Mouse (Mus musculus) heart, embryonic 16.5 days (tissue): ENCODE data around the gene Mgat4d. TPM values are rescaled to one million over a fixed set of nuclear protein-coding genes. Genes with fewer than 3 reads are reported as not detected.

Source experiments
- ATAC-seq: fragments of 200-750 bp; cut with Nextera tagmentation; replicated peaks from 2 replicates; pipeline ENCODE4 v1.8.0; 2017; ENCODE audit warnings: moderate number of reproducible peaks; ENCODE audit not compliant: insufficient read depth, low FRiP score; ENCODE audit errors: extremely low read depth
- H3K27ac ChIP-seq: fragments of 300-500 bp; sonication (generic); 2 replicates; pipeline ENCODE4 v1.5.1; 2014; ENCODE audit warnings: mild to moderate bottlenecking, low read length, control low read depth, moderate library complexity
- H3K27me3 ChIP-seq: fragments of 300-500 bp; sonication (generic); 2 replicates; pipeline ENCODE4 v1.6.1; 2014; ENCODE audit warnings: low read length, mixed read lengths; ENCODE audit not compliant: control insufficient read depth, insufficient read depth
- H3K36me3 ChIP-seq: fragments of 300-500 bp; sonication (generic); 2 replicates; pipeline ENCODE4 v1.6.1; 2014; ENCODE audit not compliant: control insufficient read depth, insufficient read depth
- H3K4me1 ChIP-seq: fragments of 300-500 bp; sonication (generic); 2 replicates; pipeline ENCODE4 v1.6.1; 2014; ENCODE audit warnings: low read length, mixed read lengths; ENCODE audit not compliant: control insufficient read depth, insufficient read depth
- H3K4me2 ChIP-seq: fragments of 300-500 bp; sonication (generic); 2 replicates; pipeline ENCODE4 v1.6.1; 2014; ENCODE audit warnings: low read depth, mild to moderate bottlenecking, control low read depth, low read length
- H3K4me3 ChIP-seq: fragments of 300-500 bp; sonication (generic); 2 replicates; pipeline ENCODE4 v1.5.1; 2014; ENCODE audit warnings: mild to moderate bottlenecking, control low read depth, low read length
- H3K9ac ChIP-seq: fragments of 300-500 bp; sonication (generic); 2 replicates; pipeline ENCODE4 v1.6.1; 2014; ENCODE audit warnings: low read length, control low read depth
- H3K9me3 ChIP-seq: fragments of 300-500 bp; sonication (generic); replicated peaks from 2 replicates; pipeline ENCODE4 v1.6.1; 2016; ENCODE audit warnings: low read length; ENCODE audit not compliant: control insufficient read depth
- WGBS: fragments of 180-500 bp; shearing (Covaris S2); extraction: QIAGEN DNeasy Blood & Tissue Kit; methylation state at CpG from one replicate; pipeline ENCODE4 v1.1.7; 2014; 5-methylcytosine and 5-hydroxymethylcytosine counted together
- polyA plus RNA-seq: library from polyadenylated mRNA; unstranded; fragments of >200 nt; fragmentation: Nextera tagmentation; extraction: Ambion mirVana; gene quantifications from 2 replicates; pipeline ENCODE4 v1.2.1, GENCODE M21; 2015

Mgat4d gene
- polyA plus RNA-seq, 1 experiment from 2014 or later, result not detected

- WGBS, result 85% methylated on average over 5 of the region's 5 CpGs
- H3K36me3 ChIP-seq, result 0 out of 2 replicates have a peak, but pooled peaks cover 2% of the 10 kb centered on the region
Observed at GRCm38 (mm10) chr8:83327889-83328288, 20.4 kb upstream of the Mgat4d start.

DNA sequence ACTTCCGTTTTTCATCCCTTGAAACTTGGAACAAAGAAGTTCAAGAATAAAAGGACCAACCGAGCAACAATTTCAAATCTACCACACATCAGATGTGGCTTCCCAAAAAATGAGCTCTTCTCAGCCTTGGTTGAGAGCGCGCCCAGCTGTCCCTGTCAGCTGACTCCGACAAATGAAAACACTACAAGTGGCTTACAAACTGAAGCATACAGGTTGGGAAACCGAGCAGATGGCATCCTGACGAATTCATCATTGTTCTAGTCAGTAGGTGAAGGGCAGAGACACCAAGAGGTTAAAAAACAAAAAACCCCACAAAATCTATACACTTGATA lies 16.7 kb upstream of the Mgat4d start:
- ATAC-seq, result no peak
- Histone ChIP-seq H3K36me3 (no peaks in the 10 kb centered on the region), H3K27ac (no peak overlapping the region), H3K4me2 (peak overlapping the region; percentile 87), H3K9ac (peak overlapping the region; percentile 78), H3K9me3 (no peaks in the 10 kb centered on the region), H3K27me3 (0 out of 2 replicates have a peak, but pooled peaks cover 3% of the 10 kb centered on the region), H3K4me3 (peak overlapping the region; percentile 76), H3K4me1 (0 out of 2 replicates have a peak, but pooled peaks cover 2% of the 10 kb centered on the region)
- 8% methylated on average over 7 of the region's 7 CpGs for WGBS

More at GRCm38 (mm10) chr8:83327889-83328288, 20.4 kb upstream of the Mgat4d start:
- Histone ChIP-seq H3K9me3 (no peaks in the 10 kb centered on the region), H3K4me3 (no peak overlapping the region), H3K4me1 (0 out of 2 replicates have a peak, but pooled peaks cover under 1% of the 10 kb centered on the region), H3K27me3 (no peaks in the 10 kb centered on the region), H3K9ac (no peak overlapping the region), H3K4me2 (no peak overlapping the region), H3K27ac (no peak overlapping the region)
- ATAC-seq, result no peak

DNA sequence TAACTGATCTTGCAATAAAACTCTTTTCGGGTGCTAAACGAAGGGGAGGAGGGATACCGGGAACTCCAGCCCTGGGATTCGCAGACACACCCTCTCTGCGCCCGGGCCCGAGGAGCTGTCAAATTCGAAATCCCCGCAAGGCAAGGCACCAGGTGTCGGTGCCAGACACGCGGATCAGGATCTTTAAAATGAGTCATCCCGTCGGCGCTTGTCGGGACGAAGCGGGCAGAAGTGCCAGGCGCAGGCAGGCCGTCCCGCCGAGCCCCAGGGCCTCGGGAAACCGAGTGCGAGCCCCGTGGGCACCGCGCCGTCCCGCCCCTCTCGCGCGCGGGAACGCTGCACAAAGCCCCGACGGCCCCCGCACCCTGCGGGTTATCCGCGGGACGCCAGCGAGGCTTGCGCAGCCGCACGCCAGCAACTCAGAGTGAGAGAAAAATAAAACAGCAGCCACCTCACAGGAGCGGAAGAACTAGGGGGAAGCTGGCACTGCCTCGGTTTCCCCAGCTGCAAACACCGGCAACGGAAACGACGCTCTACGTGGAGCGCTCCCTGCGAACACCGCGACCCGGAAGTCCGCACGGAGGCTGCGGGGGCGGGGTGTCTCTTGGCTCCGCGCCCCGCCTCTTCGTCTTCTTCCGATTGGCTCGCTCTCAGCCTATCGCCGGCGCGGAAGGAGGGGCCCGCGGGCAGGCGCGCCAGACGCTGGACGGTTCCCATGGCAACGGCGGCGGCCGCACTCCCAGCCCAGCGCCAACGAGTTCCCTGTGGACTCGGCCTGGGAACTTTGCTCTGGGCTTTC lies 16.2 kb upstream of the Mgat4d start, which contains the start of gene Elmod2:
Gene Elmod2 (minus strand): TSS at position 588 of the 799 bp plus-strand sequence.
- Histone ChIP-seq H3K4me2 (peak within 1 kb of the TSS; percentile 87), H3K9ac (peak within 1 kb of the TSS; percentile 78), H3K4me1 (0 out of 2 replicates have a peak, but pooled peaks cover 2% of the 10 kb centered on the region), H3K9me3 (no peaks in the 10 kb centered on the region), H3K27me3 (0 out of 2 replicates have a peak, but pooled peaks cover 3% of the 10 kb centered on the region), H3K4me3 (peak within 1 kb of the TSS; percentile 76), H3K36me3 (no peaks in the 10 kb centered on the region), H3K27ac (peak within 1 kb of the TSS; percentile 43; the same call in 1 of the 2 replicates)
- ATAC-seq, result peak; percentile 99
- WGBS, result under 1% methylated on average over 85 of the region's 85 CpGs

DNA sequence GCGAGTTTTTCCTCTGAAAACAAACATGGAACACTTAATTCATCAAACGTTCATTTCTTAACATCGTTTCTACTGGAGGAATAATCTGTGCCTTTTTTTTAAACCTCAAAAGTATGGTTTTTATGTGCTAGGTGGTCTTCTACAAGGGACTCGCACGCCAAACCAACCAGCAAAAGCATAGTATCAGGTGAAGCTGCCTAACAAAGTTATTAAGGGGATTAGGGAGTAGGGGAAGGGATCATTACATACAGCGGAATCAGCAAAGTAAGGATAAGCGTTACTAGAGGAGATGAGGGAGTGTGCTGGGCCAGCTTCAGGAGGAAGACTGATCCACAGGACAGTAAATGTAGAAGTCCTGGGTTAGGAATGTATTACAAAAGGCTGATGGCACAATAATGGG lies 15.4 kb upstream of the Mgat4d start:
- Histone ChIP-seq H3K4me3 (peak overlapping the region; percentile 76), H3K9me3 (no peaks in the 10 kb centered on the region), H3K4me2 (peak overlapping the region; percentile 87), H3K27me3 (0 out of 2 replicates have a peak, but pooled peaks cover 3% of the 10 kb centered on the region), H3K27ac (no peak overlapping the region), H3K36me3 (no peaks in the 10 kb centered on the region), H3K4me1 (0 out of 2 replicates have a peak, but pooled peaks cover 2% of the 10 kb centered on the region), H3K9ac (peak overlapping the region; percentile 44)
- WGBS, result 9% methylated on average over 7 of the region's 7 CpGs
- no peak for ATAC-seq

GRCm38 (mm10) chr8:83342076-83342475 lies 6.2 kb upstream of the Mgat4d start:
- H3K27me3 ChIP-seq, result no peaks in the 10 kb centered on the region; the same call in 1 of the 2 replicates
- no peak for ATAC-seq
- H3K36me3 ChIP-seq, result no peaks in the 10 kb centered on the region
- H3K9me3 ChIP-seq, result peaks cover 2% of the 10 kb centered on the region; the same call in 1 of the 2 replicates
- H3K9ac ChIP-seq, result no peak overlapping the region
- no peak overlapping the region for H3K4me2 ChIP-seq
- no peaks in the 10 kb centered on the region for H3K4me1 ChIP-seq
- WGBS, result 79% methylated on average over 3 of the region's 3 CpGs
- H3K4me3 ChIP-seq, result no peak overlapping the region
- H3K27ac ChIP-seq, result no peak overlapping the region

DNA sequence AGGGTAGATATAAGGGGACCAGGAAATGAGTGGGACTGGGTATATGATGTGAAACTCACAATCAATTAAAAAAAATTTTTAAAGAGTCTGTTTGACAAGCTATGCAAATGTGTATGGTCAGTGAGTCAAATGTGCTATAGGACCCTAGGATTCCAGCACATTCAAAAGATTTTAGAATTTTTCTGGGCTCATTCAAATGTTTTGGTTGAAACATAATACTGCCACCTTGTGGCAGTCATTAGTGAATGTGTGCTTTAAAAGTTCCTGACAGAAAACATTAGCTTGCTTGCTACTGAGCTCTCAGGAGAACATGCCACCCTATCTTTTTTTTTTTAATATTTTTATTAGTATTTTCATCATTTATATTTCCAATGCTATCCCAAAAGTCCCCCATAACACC lies 5.6 kb upstream of the Mgat4d start:
- Histone ChIP-seq H3K4me3 (no peak overlapping the region), H3K27ac (no peak overlapping the region), H3K4me2 (no peak overlapping the region), H3K27me3 (peaks cover 5% of the 10 kb centered on the region; the same call in 1 of the 2 replicates), H3K9me3 (peaks cover 2% of the 10 kb centered on the region; the same call in 1 of the 2 replicates), H3K36me3 (no peaks in the 10 kb centered on the region), H3K4me1 (no peaks in the 10 kb centered on the region), H3K9ac (no peak overlapping the region)
- no peak for ATAC-seq

GRCm38 (mm10) chr8:83351315-83351714 lies 3.0 kb downstream of the Mgat4d start:
- H3K9ac ChIP-seq, result no peak overlapping the region
- H3K4me1 ChIP-seq, result no peaks in the 10 kb centered on the region
- H3K36me3 ChIP-seq, result no peaks in the 10 kb centered on the region
- peaks cover 6% of the 10 kb centered on the region; the same call in 1 of the 2 replicates for H3K27me3 ChIP-seq
- H3K9me3 ChIP-seq, result no peaks in the 10 kb centered on the region
- H3K4me2 ChIP-seq, result no peak overlapping the region
- no peak for ATAC-seq
- 87% methylated on average over 2 of the region's 2 CpGs for WGBS
- no peak overlapping the region for H3K27ac ChIP-seq
- no peak overlapping the region for H3K4me3 ChIP-seq

DNA sequence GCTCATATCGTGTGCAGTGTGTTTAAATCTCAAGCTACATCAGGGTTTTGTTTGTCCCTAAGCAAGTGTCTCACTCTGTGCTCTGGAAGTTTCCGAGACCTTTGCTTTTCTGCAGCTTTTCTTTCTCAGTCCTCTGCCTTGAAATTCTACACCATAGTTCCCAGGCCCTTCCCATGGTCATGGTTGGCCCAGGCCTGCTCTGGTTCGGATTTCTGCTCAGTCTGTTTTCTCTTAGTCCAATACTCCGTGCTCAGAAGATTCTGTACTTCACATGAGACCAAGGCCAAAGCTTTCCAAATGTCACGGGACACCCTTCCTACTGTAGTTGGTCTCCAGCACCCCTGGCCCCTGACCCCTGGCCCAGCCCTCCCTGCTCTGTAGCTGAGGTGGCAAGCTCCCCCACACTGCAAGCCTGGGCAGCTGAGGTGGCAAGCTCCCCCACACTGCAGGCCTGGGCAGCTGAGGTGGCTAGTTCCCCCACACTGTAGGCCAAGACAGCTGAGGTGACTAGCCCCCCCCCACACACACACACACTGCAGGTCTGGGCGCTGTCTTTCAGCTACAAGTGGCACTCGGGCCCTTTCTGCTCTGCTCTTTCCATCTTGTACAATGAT lies 15.0 kb downstream of the Mgat4d start:
- H3K4me1 ChIP-seq, result no peaks in the 10 kb centered on the region
- H3K27ac ChIP-seq, result no peak overlapping the region
- H3K9ac ChIP-seq, result no peak overlapping the region
- no peaks in the 10 kb centered on the region for H3K27me3 ChIP-seq
- no peaks in the 10 kb centered on the region for H3K36me3 ChIP-seq
- ATAC-seq, result no peak
- H3K4me3 ChIP-seq, result no peak overlapping the region
- WGBS, result 67% methylated on average over 7 of the region's 7 CpGs
- no peak overlapping the region for H3K4me2 ChIP-seq
- H3K9me3 ChIP-seq, result no peaks in the 10 kb centered on the region

- Histone ChIP-seq H3K4me1 (no peaks in the 10 kb centered on the region), H3K4me2 (no peak overlapping the region), H3K36me3 (no peaks in the 10 kb centered on the region), H3K27me3 (no peaks in the 10 kb centered on the region), H3K9me3 (no peaks in the 10 kb centered on the region), H3K27ac (no peak overlapping the region), H3K4me3 (no peak overlapping the region), H3K9ac (no peak overlapping the region)
- no peak for ATAC-seq
Observed at GRCm38 (mm10) chr8:83377231-83377630, 29.0 kb downstream of the Mgat4d start.
